Mouse (Mus musculus) testis, adult 2 months (tissue): Measurements from ENCODE around the gene Dlat. TPM values are rescaled to one million over a fixed set of nuclear protein-coding genes. Genes with fewer than 3 reads are reported as not detected.

Source experiments
- H3K27ac ChIP-seq: fragments of 200-500 bp; 2 replicates; pipeline ENCODE4 v1.5.1; 2012; ENCODE audit warnings: low read depth, low read length; ENCODE audit not compliant: control insufficient read depth, insufficient read depth
- H3K27me3 ChIP-seq: fragments of 200-500 bp; 2 replicates; pipeline ENCODE4 v1.6.1; 2012; ENCODE audit warnings: mild to moderate bottlenecking, low read length, moderate library complexity; ENCODE audit not compliant: control insufficient read depth, insufficient read depth
- H3K36me3 ChIP-seq: fragments of 200-500 bp; 2 replicates; pipeline ENCODE4 v1.6.1; 2012; ENCODE audit warnings: mild to moderate bottlenecking, low read length; ENCODE audit not compliant: control insufficient read depth, insufficient read depth
- H3K4me1 ChIP-seq: fragments of 200-500 bp; 2 replicates; pipeline ENCODE4 v1.6.1; 2012; ENCODE audit warnings: low read length; ENCODE audit not compliant: control insufficient read depth, insufficient read depth
- H3K4me3 ChIP-seq: fragments of 200-500 bp; 2 replicates; pipeline ENCODE4 v1.5.1; 2012; ENCODE audit warnings: low read depth, mild to moderate bottlenecking, low read length, moderate library complexity, mixed read lengths; ENCODE audit not compliant: control insufficient read depth
- CTCF ChIP-seq: fragments of 200-500 bp; IDR thresholded peaks from 2 replicates; pipeline ENCODE4 v1.5.1; 2012; ENCODE audit warnings: low read depth, mild to moderate bottlenecking, inconsistent platforms, low read length, moderate library complexity; ENCODE audit not compliant: control insufficient read depth, insufficient read depth, insufficient replicate concordance
- POLR2A ChIP-seq: fragments of 200-500 bp; IDR thresholded peaks from 2 replicates; pipeline ENCODE4 v1.6.1; 2012; ENCODE audit warnings: low read depth, mild to moderate bottlenecking, inconsistent platforms, low read length, moderate library complexity; ENCODE audit not compliant: control insufficient read depth
- polyA plus RNA-seq: library from polyadenylated mRNA; depleted of rRNA; stranded (reverse); fragments of >200 nt; gene quantifications from 2 replicates; pipeline ENCODE4 v1.2.3, GENCODE M21; 2012

The Dlat gene
- polyA plus RNA-seq, 1 experiment: 36.8 TPM

DNA sequence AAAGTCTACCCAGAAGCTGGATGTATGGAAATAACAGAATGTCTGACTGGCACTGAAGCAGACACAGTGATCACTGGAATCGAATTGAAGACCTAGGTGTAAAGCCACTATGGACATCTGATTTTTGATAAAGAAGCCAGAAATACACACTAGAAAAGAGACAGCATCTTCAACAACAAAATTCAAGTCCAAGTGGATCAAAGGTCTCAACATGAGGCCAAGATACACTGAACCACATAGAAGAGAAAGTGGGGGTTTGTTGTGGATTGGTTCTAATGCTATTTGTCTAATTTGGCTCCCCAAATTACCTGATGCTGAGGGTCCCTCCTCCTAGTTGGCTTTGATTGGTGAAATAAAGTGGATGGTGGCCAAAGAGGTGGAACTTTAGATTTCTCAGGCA is 19.8 kb upstream of the Dlat start:
- Histone ChIP-seq H3K4me3 (no peak overlapping the region), H3K36me3 (no peaks in the 10 kb centered on the region; the same call in 1 of the 2 replicates), H3K4me1 (no peaks in the 10 kb centered on the region), H3K27ac (no peak overlapping the region), H3K27me3 (no peaks in the 10 kb centered on the region)
- TF ChIP-seq POLR2A: no peak
- TF ChIP-seq CTCF: no peak

DNA sequence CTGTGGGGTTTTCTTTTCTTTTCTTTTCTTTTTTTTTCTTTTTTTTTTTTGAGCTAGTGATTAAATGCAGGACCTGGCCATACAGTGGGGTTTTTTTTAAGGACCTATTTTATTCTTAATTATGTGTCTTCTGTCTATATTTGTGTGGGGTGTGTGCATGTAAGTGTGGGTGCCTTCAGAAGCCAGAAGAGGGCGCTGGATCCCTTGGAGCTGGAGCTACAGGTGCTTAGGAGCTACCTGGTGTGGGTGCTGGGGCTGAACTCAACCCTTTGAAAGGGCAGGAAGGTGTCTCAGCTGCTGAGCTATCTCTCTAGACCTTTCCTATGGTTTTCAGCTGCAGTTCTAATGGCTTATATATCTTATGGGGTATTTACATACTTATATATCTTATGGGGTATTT is 15.2 kb upstream of the Dlat start:
- no peaks in the 10 kb centered on the region; the same call in 1 of the 2 replicates for H3K36me3 ChIP-seq
- H3K27me3 ChIP-seq: no peaks in the 10 kb centered on the region
- H3K4me3 ChIP-seq: no peak overlapping the region
- H3K4me1 ChIP-seq: no peaks in the 10 kb centered on the region
- no peak overlapping the region for H3K27ac ChIP-seq
- TF ChIP-seq CTCF: no peak
- TF ChIP-seq POLR2A: no peak

DNA sequence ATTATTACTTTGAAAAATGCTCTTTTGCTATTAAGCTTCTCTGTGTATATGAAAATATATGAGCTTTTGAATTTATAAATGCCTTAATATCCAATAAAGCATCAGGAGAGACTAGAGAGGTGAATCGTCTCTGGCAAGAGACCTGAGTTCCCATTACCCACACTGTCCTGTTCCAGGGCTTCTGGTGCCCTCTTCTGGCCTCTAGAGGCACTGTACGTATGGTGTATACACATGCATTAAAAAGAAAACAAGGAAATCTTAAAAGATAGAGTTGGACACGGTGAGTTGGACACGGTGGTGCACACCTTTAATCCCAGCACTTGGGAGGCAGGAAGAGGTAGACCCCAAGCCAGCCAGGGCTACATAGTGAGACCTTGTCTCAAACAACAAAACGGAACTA is 11.1 kb upstream of the Dlat start:
- no peaks in the 10 kb centered on the region for H3K27me3 ChIP-seq
- peak; percentile 17; the same call in 1 of the 2 replicates for TF ChIP-seq CTCF
- no peak for TF ChIP-seq POLR2A

DNA sequence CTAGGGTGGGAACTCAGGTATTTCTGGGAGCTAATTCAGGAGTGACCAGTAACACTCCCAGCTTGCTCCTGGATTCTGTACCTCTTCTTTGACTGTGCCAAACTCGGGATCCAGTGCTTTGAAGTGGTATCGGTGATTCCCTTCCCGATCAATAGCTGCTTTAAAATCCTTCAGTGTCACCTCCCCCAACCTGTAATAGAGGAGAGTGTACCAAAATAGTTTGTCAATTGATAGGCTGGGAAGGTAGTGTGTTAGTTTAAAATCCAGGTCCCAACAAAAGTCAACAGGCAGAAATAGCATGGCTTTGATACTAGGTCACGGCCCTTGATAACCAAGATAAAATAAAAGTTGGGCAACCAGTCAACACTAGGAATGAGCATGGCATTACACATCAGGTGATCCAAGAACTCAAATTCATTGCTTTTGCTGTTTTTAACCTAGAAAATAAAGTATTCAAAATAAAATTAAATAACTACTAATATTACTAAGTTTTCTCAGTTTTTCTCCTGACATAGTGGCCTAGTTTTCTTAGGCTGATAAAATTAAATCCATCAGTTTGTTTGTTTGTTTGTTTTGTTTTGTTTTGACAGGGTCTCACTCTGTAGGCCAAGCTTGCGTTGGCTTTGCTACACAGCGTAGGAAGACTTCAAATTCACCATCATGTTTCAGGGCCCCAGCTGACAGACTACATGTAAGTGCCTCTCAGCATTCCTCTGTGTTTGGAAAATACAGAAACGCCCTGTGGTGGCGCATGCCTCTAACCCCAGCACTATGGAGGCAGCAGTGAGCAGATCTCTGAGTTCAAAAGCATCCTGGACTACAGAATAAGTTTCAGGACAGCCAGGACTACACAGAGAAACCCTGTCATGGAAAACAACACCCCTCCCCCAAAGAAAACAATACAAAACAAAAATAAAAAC is 8.3 kb upstream of the Dlat start:
- no peaks in the 10 kb centered on the region for H3K4me1 ChIP-seq
- no peaks in the 10 kb centered on the region for H3K27me3 ChIP-seq
- no peak overlapping the region for H3K4me3 ChIP-seq
- no peak overlapping the region for H3K27ac ChIP-seq
- TF ChIP-seq CTCF (no peak), POLR2A (no peak)
- H3K36me3 ChIP-seq: no peaks in the 10 kb centered on the region

More for the DNA sequence above, 11.1 kb upstream of the Dlat start:
- H3K4me1 ChIP-seq: no peaks in the 10 kb centered on the region
- no peak overlapping the region for H3K4me3 ChIP-seq
- H3K36me3 ChIP-seq: no peaks in the 10 kb centered on the region
- H3K27ac ChIP-seq: no peak overlapping the region

DNA sequence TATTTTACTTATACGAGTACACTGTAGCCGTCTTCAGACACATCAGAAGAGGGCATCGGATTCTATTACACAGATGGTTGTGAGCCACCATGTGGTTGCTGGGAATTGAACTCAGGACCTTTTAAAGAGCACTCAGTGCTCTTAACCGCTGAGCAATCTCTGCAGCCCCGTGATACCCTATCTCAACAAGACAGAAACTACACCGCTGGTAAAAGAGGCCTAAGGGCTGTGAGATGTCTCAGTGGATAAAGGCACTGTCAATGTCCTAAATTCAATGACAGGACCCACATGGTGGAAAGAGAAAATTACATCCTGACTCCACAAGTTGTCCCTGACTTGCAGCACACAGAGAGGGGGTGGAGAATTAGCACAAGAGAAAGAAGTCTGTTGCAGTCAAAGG is 6.9 kb upstream of the Dlat start:
- no peaks in the 10 kb centered on the region for H3K4me1 ChIP-seq
- H3K27me3 ChIP-seq: no peaks in the 10 kb centered on the region
- no peak overlapping the region for H3K4me3 ChIP-seq
- no peak for TF ChIP-seq POLR2A
- TF ChIP-seq CTCF: no peak
- no peak overlapping the region for H3K27ac ChIP-seq
- no peaks in the 10 kb centered on the region for H3K36me3 ChIP-seq

DNA sequence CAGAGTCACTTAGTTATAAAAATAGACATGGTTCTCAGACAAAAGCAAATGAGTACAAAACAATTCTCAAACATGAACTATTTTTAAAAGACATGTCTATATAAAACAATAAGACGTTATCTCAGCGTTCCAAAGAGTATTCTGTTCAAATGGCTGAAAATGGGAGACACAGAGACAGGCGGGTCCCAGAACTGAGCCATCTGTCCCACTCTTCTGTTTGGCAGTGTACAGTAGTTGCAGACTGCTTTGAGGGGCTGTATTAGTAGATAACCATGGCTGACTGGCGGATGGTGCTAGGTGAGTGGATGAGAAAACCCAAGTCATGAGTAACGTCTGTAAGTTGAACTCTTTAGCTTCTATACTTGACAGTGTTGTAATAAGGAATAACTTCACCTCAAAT is 5.2 kb upstream of the Dlat start:
- peaks cover 3% of the 10 kb centered on the region for H3K4me1 ChIP-seq
- H3K27me3 ChIP-seq: no peaks in the 10 kb centered on the region
- no peaks in the 10 kb centered on the region for H3K36me3 ChIP-seq
- TF ChIP-seq POLR2A (no peak), CTCF (no peak)
- peak overlapping the region; percentile 10; the same call in 1 of the 2 replicates for H3K4me3 ChIP-seq
- H3K27ac ChIP-seq: no peak overlapping the region

DNA sequence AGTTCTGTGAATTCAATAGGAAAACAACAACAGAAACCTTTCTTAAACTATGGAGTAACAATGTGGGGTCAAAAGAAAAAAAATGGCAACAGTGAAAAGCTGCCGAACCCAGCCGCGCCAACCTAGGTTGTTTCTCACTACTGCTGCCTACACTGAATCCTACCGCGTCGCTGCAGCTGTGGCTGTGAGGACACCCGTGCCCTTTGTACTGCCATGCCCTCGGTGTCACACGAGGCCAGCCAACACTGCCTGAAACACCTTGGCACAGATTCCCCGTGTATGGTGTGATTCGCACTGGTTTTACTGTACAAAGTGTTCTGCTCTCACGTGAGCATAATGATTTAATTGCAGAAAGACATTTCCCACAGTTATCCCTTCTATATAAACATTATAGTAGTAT is 851 bp upstream of the Dlat start:
- no peaks in the 10 kb centered on the region for H3K27me3 ChIP-seq
- TF ChIP-seq CTCF (no peak), POLR2A (no peak)
- H3K27ac ChIP-seq: no peak overlapping the region
- H3K36me3 ChIP-seq: no peaks in the 10 kb centered on the region
- H3K4me1 ChIP-seq: peaks cover 3% of the 10 kb centered on the region
- no peak overlapping the region; the same call in 1 of the 2 replicates for H3K4me3 ChIP-seq
